Mouse (Mus musculus) heart, embryonic 16.5 days (tissue): ENCODE results near the gene Ly6g5c. TPM values are rescaled to one million over a fixed set of nuclear protein-coding genes. Genes with fewer than 3 reads are reported as not detected.

Experiments
- polyA plus RNA-seq: library from polyadenylated mRNA; unstranded; fragments of >200 nt; fragmentation: Nextera tagmentation; extraction: Ambion mirVana; gene quantifications from 2 replicates; pipeline ENCODE4 v1.2.1, GENCODE M21; 2015

Ly6g5c gene
- polyA plus RNA-seq, 1 experiment from 2014 or later, result 0.72 TPM

Other genes with a start within 250 kb of the Ly6g5c start
- 1.7 and 2.5 TPM in 2 replicates for gene Cfb, start 245.8 kb upstream of the Ly6g5c start, polyA plus RNA-seq
- gene Zbtb12, start 228.8 kb upstream of the Ly6g5c start, polyA plus RNA-seq, result 1.4 and 1.5 TPM in 2 replicates
- not detected in 2 replicates for gene Gm20547, start 226.2 kb upstream of the Ly6g5c start, polyA plus RNA-seq
- gene C2, start 210.0 kb upstream of the Ly6g5c start, polyA plus RNA-seq, result 2.2 and 2.6 TPM in 2 replicates
- gene Ehmt2, start 209.8 kb upstream of the Ly6g5c start, polyA plus RNA-seq, result 39.5 and 41.5 TPM in 2 replicates
- gene Slc44a4, start 193.8 kb upstream of the Ly6g5c start, polyA plus RNA-seq, result 0.16 and 0.68 TPM in 2 replicates
- 20.1 and 20.4 TPM in 2 replicates for gene Neu1, start 177.0 kb upstream of the Ly6g5c start, polyA plus RNA-seq
- 0.11 and 0.18 TPM in 2 replicates for gene Hspa1b, start 149.0 kb upstream of the Ly6g5c start, polyA plus RNA-seq
- not detected in 2 replicates for gene Gm20481, start 138.4 kb upstream of the Ly6g5c start, polyA plus RNA-seq
- gene Hspa1a, start 136.1 kb upstream of the Ly6g5c start, polyA plus RNA-seq, result 3.9 and 4.4 TPM in 2 replicates
- 3.1 and 4.2 TPM in 2 replicates for gene Hspa1l, start 135.6 kb upstream of the Ly6g5c start, polyA plus RNA-seq
- 132 and 134 TPM in 2 replicates for gene Lsm2, start 126.4 kb upstream of the Ly6g5c start, polyA plus RNA-seq
- gene Vars, start 107.3 kb upstream of the Ly6g5c start, polyA plus RNA-seq, result 69.9 and 75.0 TPM in 2 replicates
- 0.27 and 0.34 TPM in 2 replicates for gene Vwa7, start 91.7 kb upstream of the Ly6g5c start, polyA plus RNA-seq
- gene Sapcd1, start 80.3 kb upstream of the Ly6g5c start, polyA plus RNA-seq, result 1.9 and 3.0 TPM in 2 replicates
- gene Msh5, start 61.5 kb upstream of the Ly6g5c start, polyA plus RNA-seq, result 3.5 and 3.7 TPM in 2 replicates
- 349 and 372 TPM in 2 replicates for gene Clic1, start 58.3 kb upstream of the Ly6g5c start, polyA plus RNA-seq
- gene Ddah2, start 49.2 kb upstream of the Ly6g5c start, polyA plus RNA-seq, result 171 and 193 TPM in 2 replicates
- 0.17 TPM in 1 of 2 replicates, not detected in the other for gene Ly6g6c, start 42.9 kb upstream of the Ly6g5c start, polyA plus RNA-seq
- gene Mpig6b, start 42.1 kb upstream of the Ly6g5c start, polyA plus RNA-seq, result 0.16 and 0.54 TPM in 2 replicates
- gene Ly6g6e, start 31.4 kb upstream of the Ly6g5c start, polyA plus RNA-seq, result 0.72 and 0.84 TPM in 2 replicates
- gene Ly6g6d, start 30.2 kb upstream of the Ly6g5c start, polyA plus RNA-seq, result 1.9 and 3.4 TPM in 2 replicates
- gene Ly6g6f, start 22.7 kb upstream of the Ly6g5c start, polyA plus RNA-seq, result 0.29 and 0.39 TPM in 2 replicates
- 80.9 and 83.3 TPM in 2 replicates for gene Abhd16a, start 19.0 kb upstream of the Ly6g5c start, polyA plus RNA-seq
- gene Ly6g5b, start 7.1 kb downstream of the Ly6g5c start, polyA plus RNA-seq, result 0.57 and 0.63 TPM in 2 replicates
- 13.6 and 14.9 TPM in 2 replicates for gene Gpank1, start 13.2 kb downstream of the Ly6g5c start, polyA plus RNA-seq
- 224 and 232 TPM in 2 replicates for gene Csnk2b, start 13.8 kb downstream of the Ly6g5c start, polyA plus RNA-seq
- gene D17H6S53E, start 18.1 kb downstream of the Ly6g5c start, polyA plus RNA-seq, result 10.1 and 10.2 TPM in 2 replicates
- gene Apom, start 23.8 kb downstream of the Ly6g5c start, polyA plus RNA-seq, result 0.60 and 0.89 TPM in 2 replicates
- 37.5 and 40.5 TPM in 2 replicates for gene Bag6, start 26.9 kb downstream of the Ly6g5c start, polyA plus RNA-seq
- gene Prrc2a, start 56.6 kb downstream of the Ly6g5c start, polyA plus RNA-seq, result 103 and 113 TPM in 2 replicates
- gene Aif1, start 67.8 kb downstream of the Ly6g5c start, polyA plus RNA-seq, result 6.0 and 10.9 TPM in 2 replicates
- gene Lst1, start 80.2 kb downstream of the Ly6g5c start, polyA plus RNA-seq, result 7.9 and 8.2 TPM in 2 replicates
- 3.5 and 6.4 TPM in 2 replicates for gene Ltb, start 86.2 kb downstream of the Ly6g5c start, polyA plus RNA-seq
- gene Tnf, start 93.7 kb downstream of the Ly6g5c start, polyA plus RNA-seq, result 0.20 and 0.33 TPM in 2 replicates
- gene Lta, start 97.1 kb downstream of the Ly6g5c start, polyA plus RNA-seq, result 0.27 and 0.79 TPM in 2 replicates
- gene Gm16181, start 112.6 kb downstream of the Ly6g5c start, polyA plus RNA-seq, result 0.41 and 1.2 TPM in 2 replicates
- gene Atp6v1g2, start 125.4 kb downstream of the Ly6g5c start, polyA plus RNA-seq, result 10.1 and 10.4 TPM in 2 replicates
- gene Nfkbil1, start 127.5 kb downstream of the Ly6g5c start, polyA plus RNA-seq, result 8.4 and 8.8 TPM in 2 replicates
- gene Ddx39b, start 133.5 kb downstream of the Ly6g5c start, polyA plus RNA-seq, result 256 and 260 TPM in 2 replicates
- gene H2-D1, start 154.5 kb downstream of the Ly6g5c start, polyA plus RNA-seq, result 90.5 and 110 TPM in 2 replicates
- not detected in 2 replicates for gene H2-Q1, start 212.1 kb downstream of the Ly6g5c start, polyA plus RNA-seq
- 0.82 and 2.1 TPM in 2 replicates for gene H2-Q2, start 234.0 kb downstream of the Ly6g5c start, polyA plus RNA-seq